Mouse (Mus musculus) ES-Bruce4 (cell line): ENCODE data around the gene Foxd1.

Experiments
- CTCF ChIP-seq: IDR thresholded peaks from one replicate; pipeline ENCODE4 v1.8.1; 2011; ENCODE audit warnings: low read depth, low read length
- POLR2A ChIP-seq: IDR thresholded peaks from one replicate; pipeline ENCODE4 v1.8.1; 2011; ENCODE audit warnings: low read length; ENCODE audit not compliant: insufficient read depth

DNA sequence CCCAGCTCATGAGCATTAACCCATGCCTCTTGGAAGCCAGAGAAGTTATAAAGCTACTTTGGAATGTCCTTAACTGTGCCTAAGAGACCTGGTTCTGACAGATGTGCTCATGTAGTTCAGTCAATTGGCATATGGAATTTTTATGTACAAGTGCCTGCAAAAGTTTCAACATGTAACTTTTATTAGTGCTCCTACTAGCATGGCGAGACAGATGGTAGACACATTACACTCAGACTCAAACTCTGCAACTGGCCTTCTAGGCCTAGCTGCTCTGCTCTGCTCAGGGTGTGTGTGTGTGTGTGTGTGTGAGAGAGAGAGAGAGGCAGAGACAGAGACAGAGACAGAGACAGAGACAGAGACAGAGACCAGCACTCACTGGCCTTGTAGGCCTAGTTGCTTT lies 17.8 kb upstream of the Foxd1 start:
- TF ChIP-seq CTCF (no peak), POLR2A (no peak)
